Mouse (Mus musculus): ENCODE results near the gene Gata3. TPM values are rescaled to one million over a fixed set of nuclear protein-coding genes. Genes with fewer than 3 reads are reported as not detected.

Gene Gata3
- total and polyA plus RNA-seq, 2 experiments from 2014 or later, result 0.83 TPM; not detected in 1

- WGBS, result 38% methylated on average over 4 of the region's 4 CpGs
- no peak for DNase-seq (ENCODE audit: low spot score)
- no peak for ATAC-seq (ENCODE audit: insufficient read depth, low read depth)
- Histone ChIP-seq H3K36me3 (replicated peaks; ENCODE audit: control insufficient read depth, insufficient read depth, low read length) (no peaks in the 10 kb centered on the region), H3K4me1 (ENCODE audit: control insufficient read depth, insufficient read depth) (no peaks in the 10 kb centered on the region), H3K9ac (replicated peaks; ENCODE audit: low read depth, low read length) (no peak overlapping the region), H3K4me3 (ENCODE audit: low read depth, low read length) (no peak overlapping the region), H3K9me3 (replicated peaks; ENCODE audit: control insufficient read depth, low read length) (no peaks in the 10 kb centered on the region), H3K27ac (ENCODE audit: low read depth) (no peak overlapping the region), H3K27me3 (ENCODE audit: control insufficient read depth, insufficient read depth, low read length) (peaks cover 64% of the 10 kb centered on the region), H3K4me2 (ENCODE audit: low read depth, low read length) (no peak overlapping the region; the same call in 1 of the 2 replicates)
- TF ChIP-seq CTCF (IDR thresholded peaks at IDR 0.05; ENCODE audit: low read depth) (no peak), EP300 (IDR thresholded peaks at IDR 0.05; ENCODE audit: low read depth) (no peak)
Measured at GRCm38 (mm10) chr2:9871141-9871716, 18.6 kb downstream of the Gata3 start.

- Histone ChIP-seq H3K36me3 (replicated peaks; ENCODE audit: control insufficient read depth, insufficient read depth, low read length) (no peaks in the 10 kb centered on the region), H3K27me3 (ENCODE audit: control insufficient read depth, insufficient read depth, low read length) (peaks cover 26% of the 10 kb centered on the region), H3K4me3 (ENCODE audit: low read depth, low read length) (no peak overlapping the region), H3K4me1 (ENCODE audit: control insufficient read depth, insufficient read depth) (no peaks in the 10 kb centered on the region), H3K9ac (replicated peaks; ENCODE audit: low read depth, low read length) (no peak overlapping the region), H3K27ac (ENCODE audit: low read depth) (no peak overlapping the region), H3K9me3 (replicated peaks; ENCODE audit: control insufficient read depth, low read length) (no peaks in the 10 kb centered on the region), H3K4me2 (ENCODE audit: low read depth, low read length) (no peak overlapping the region)
- TF ChIP-seq CTCF (IDR thresholded peaks at IDR 0.05; ENCODE audit: low read depth) (no peak), EP300 (IDR thresholded peaks at IDR 0.05; ENCODE audit: low read depth) (no peak)
- 60% methylated on average over 12 of the region's 12 CpGs for WGBS
- DNase-seq (ENCODE audit: low spot score) (no peak), ATAC-seq (ENCODE audit: insufficient read depth, low read depth) (no peak)
Measured at GRCm38 (mm10) chr2:9867092-9867825, 22.6 kb downstream of the Gata3 start.

GRCm38 (mm10) chr2:9860698-9861097 is 29.1 kb downstream of the Gata3 start:
- DNase-seq (ENCODE audit: low spot score) (no peak), ATAC-seq (ENCODE audit: insufficient read depth, low read depth) (no peak)
- no peak overlapping the region for H3K9ac ChIP-seq (replicated peaks; ENCODE audit: low read depth, low read length)
- no peaks in the 10 kb centered on the region for H3K27me3 ChIP-seq (ENCODE audit: control insufficient read depth, insufficient read depth, low read length)
- no peaks in the 10 kb centered on the region for H3K4me1 ChIP-seq (ENCODE audit: control insufficient read depth, insufficient read depth)
- H3K9me3 ChIP-seq (replicated peaks; ENCODE audit: control insufficient read depth, low read length), result no peaks in the 10 kb centered on the region
- H3K4me2 ChIP-seq (ENCODE audit: low read depth, low read length), result no peak overlapping the region
- no peaks in the 10 kb centered on the region for H3K36me3 ChIP-seq (replicated peaks; ENCODE audit: control insufficient read depth, insufficient read depth, low read length)
- no peak overlapping the region for H3K4me3 ChIP-seq (ENCODE audit: low read depth, low read length)
- no peak for TF ChIP-seq EP300 (IDR thresholded peaks at IDR 0.05; ENCODE audit: low read depth)
- TF ChIP-seq CTCF (IDR thresholded peaks at IDR 0.05; ENCODE audit: low read depth), result no peak
- H3K27ac ChIP-seq (ENCODE audit: low read depth), result no peak overlapping the region
- WGBS, result 66% methylated on average over 5 of the region's 5 CpGs

GRCm38 (mm10) chr2:9855861-9856260 is 34.0 kb downstream of the Gata3 start:
- WGBS, result 55% methylated on average over 4 of the region's 4 CpGs
- H3K9me3 ChIP-seq (replicated peaks; ENCODE audit: control insufficient read depth, low read length), result no peaks in the 10 kb centered on the region
- no peak overlapping the region for H3K27ac ChIP-seq (ENCODE audit: low read depth)
- no peaks in the 10 kb centered on the region for H3K27me3 ChIP-seq (ENCODE audit: control insufficient read depth, insufficient read depth, low read length)
- H3K9ac ChIP-seq (replicated peaks; ENCODE audit: low read depth, low read length), result no peak overlapping the region
- H3K4me2 ChIP-seq (ENCODE audit: low read depth, low read length), result no peak overlapping the region
- no peaks in the 10 kb centered on the region for H3K4me1 ChIP-seq (ENCODE audit: control insufficient read depth, insufficient read depth)
- H3K4me3 ChIP-seq (ENCODE audit: low read depth, low read length), result no peak overlapping the region
- no peak for ATAC-seq (ENCODE audit: insufficient read depth, low read depth)
- no peaks in the 10 kb centered on the region for H3K36me3 ChIP-seq (replicated peaks; ENCODE audit: control insufficient read depth, insufficient read depth, low read length)
- DNase-seq (ENCODE audit: low spot score), result no peak
- TF ChIP-seq CTCF (IDR thresholded peaks at IDR 0.05; ENCODE audit: low read depth), result no peak
- no peak for TF ChIP-seq EP300 (IDR thresholded peaks at IDR 0.05; ENCODE audit: low read depth)

GRCm38 (mm10) chr2:9852851-9853576 is 36.8 kb downstream of the Gata3 start:
- no peak for DNase-seq (ENCODE audit: low spot score)
- WGBS, result 62% methylated on average over 13 of the region's 13 CpGs
- no peaks in the 10 kb centered on the region for H3K36me3 ChIP-seq (replicated peaks; ENCODE audit: control insufficient read depth, insufficient read depth, low read length)
- H3K9ac ChIP-seq (replicated peaks; ENCODE audit: low read depth, low read length), result no peak overlapping the region
- H3K4me2 ChIP-seq (ENCODE audit: low read depth, low read length), result no peak overlapping the region
- H3K4me1 ChIP-seq (ENCODE audit: control insufficient read depth, insufficient read depth), result no peaks in the 10 kb centered on the region
- H3K27ac ChIP-seq (ENCODE audit: low read depth), result no peak overlapping the region
- H3K27me3 ChIP-seq (ENCODE audit: control insufficient read depth, insufficient read depth, low read length), result no peaks in the 10 kb centered on the region
- ATAC-seq (ENCODE audit: insufficient read depth, low read depth), result no peak
- no peaks in the 10 kb centered on the region for H3K9me3 ChIP-seq (replicated peaks; ENCODE audit: control insufficient read depth, low read length)
- TF ChIP-seq EP300 (IDR thresholded peaks at IDR 0.05; ENCODE audit: low read depth) (no peak), CTCF (IDR thresholded peaks at IDR 0.05; ENCODE audit: low read depth) (no peak)
- no peak overlapping the region for H3K4me3 ChIP-seq (ENCODE audit: low read depth, low read length)

All from heart, postnatal 0 days (tissue).